9 mouse cellular contexts compared by ENCODE assay signal in the genomic region with DNA sequence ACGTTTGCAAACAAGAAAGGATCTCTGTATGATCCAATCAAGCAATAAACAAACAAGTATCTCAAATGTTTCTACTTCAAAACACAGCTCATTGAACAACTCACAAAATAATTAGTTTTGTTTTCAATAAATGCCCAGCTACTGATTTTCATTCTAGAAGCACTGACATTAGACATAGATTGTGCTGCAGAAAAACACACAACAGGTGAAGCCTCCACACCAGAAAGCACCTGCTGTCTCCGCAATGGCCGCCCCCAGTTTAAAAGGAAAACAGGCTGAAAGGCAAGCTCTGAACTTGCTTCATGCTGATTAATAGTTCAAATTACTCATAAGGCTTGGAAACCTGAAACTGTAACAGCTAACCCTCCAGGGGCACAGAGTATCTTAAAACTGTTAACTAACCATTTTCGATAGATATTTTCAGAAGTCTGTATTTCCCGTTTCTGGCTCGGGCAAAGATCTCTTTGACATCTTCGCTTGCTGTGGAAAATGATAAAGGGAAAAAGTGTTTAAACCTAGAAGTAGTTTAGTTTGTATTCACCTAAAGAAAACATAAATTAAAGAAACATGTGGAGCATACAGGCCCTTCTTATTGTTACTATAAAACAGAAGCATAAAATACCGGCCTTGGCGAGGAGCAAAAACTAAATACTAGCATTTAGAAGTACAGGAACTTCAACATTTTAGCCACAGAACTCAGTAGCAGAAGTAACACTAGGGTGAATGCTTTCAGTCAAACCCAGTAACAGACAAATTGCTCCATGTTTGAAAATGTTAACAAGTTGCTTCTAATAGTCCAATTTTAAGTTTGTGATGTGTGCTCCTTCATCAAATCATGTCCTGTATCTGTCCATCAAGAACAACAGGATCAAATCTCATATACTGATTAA. TPM values are rescaled to one million over a fixed set of nuclear protein-coding genes. Genes with fewer than 3 reads are reported as not detected.
DNase-seq lines count a peak whose midpoint lies in the region; ATAC-seq and TF ChIP-seq lines count a peak whose summit lies in the region.
"Had no signal": no experiment of that assay in that cellular context is flagged by ENCODE, and none has a peak within 500 bp of the region (broad histone marks: within the 10 kb centered on the region; RNA-seq: fewer than 3 reads in every experiment).

No protein-coding gene starts in this region.

- peak overlapping the region; percentile 72 for H3K4me2 ChIP-seq in neural tube, embryonic 11.5 days (ENCODE audit: low read depth)
- H3K4me2 ChIP-seq in liver, embryonic 13.5 days, result peak overlapping the region; percentile 79

- TF ChIP-seq CTCF in gastrocnemius, adult 2 months (IDR thresholded peaks at IDR 0.05), result no peak

- H3K9me3 ChIP-seq in neural tube, embryonic 11.5 days (ENCODE audit: control insufficient read depth, low read length), result no peaks in the 10 kb centered on the region
- H3K9me3 ChIP-seq in liver, embryonic 13.5 days (replicated peaks), result no peaks in the 10 kb centered on the region

- no peak for ATAC-seq in neural tube, embryonic 11.5 days (ENCODE audit: insufficient read depth, low FRiP score, low TSS enrichment)
- ATAC-seq in liver, embryonic 13.5 days (ENCODE audit: low read depth), result no peak
- no peak for ATAC-seq in monocyte, adult 5-6 weeks (replicated peaks; ENCODE audit: insufficient number of reproducible peaks, low FRiP score, low TSS enrichment, poor library complexity, severe bottlenecking)

- no peaks in the 10 kb centered on the region for H3K4me1 ChIP-seq in neural tube, embryonic 11.5 days (ENCODE audit: control insufficient read depth, insufficient read depth, low read length)
- H3K4me1 ChIP-seq in liver, embryonic 13.5 days (replicated peaks), result peaks cover 24% of the 10 kb centered on the region

- H3K27ac ChIP-seq in gastrocnemius, adult 2 months, result peak overlapping the region; percentile 93
- H3K27ac ChIP-seq in neural tube, embryonic 11.5 days (ENCODE audit: low read depth, low read length), result no peak overlapping the region
- no peak overlapping the region for H3K27ac ChIP-seq in liver, embryonic 13.5 days

- peaks cover 11% of the 10 kb centered on the region for H3K36me3 ChIP-seq in neural tube, embryonic 11.5 days (ENCODE audit: control insufficient read depth, insufficient read depth, low read length)
- peaks cover 36% of the 10 kb centered on the region for H3K36me3 ChIP-seq in liver, embryonic 13.5 days

- WGBS in neural tube, embryonic 11.5 days, result 88% methylated on average over 9 of the region's 9 CpGs
- 70% methylated on average over 9 of the region's 9 CpGs for WGBS in liver, embryonic 13.5 days (ENCODE audit: insufficient replicate concordance)

- H3K9ac ChIP-seq in neural tube, embryonic 11.5 days (ENCODE audit: low read length), result no peak overlapping the region
- H3K9ac ChIP-seq in liver, embryonic 13.5 days, result peak overlapping the region; percentile 97; the same call in 1 of the 2 replicates

- no peak for DNase-seq in gastrocnemius, adult 2 months
- no peak for DNase-seq in gastrocnemius, postnatal 10 days
- no peak for DNase-seq in neural tube, embryonic 11.5 days (ENCODE audit: low spot score)
- DNase-seq in neural tube, embryonic 10.5 days (ENCODE audit: extremely low spot score, low spot score), result no peak
- DNase-seq in liver, embryonic 13.5 days, result no peak
- DNase-seq in urinary bladder, adult 18-20 months (ENCODE audit: low spot score in 2 of 2), result no peak
- DNase-seq in spleen, postnatal 14 days (ENCODE audit: low spot score in 2 of 2), result no peak

- no peaks in the 10 kb centered on the region for H3K27me3 ChIP-seq in neural tube, embryonic 11.5 days (ENCODE audit: control insufficient read depth, insufficient read depth, low read length)
- H3K27me3 ChIP-seq in liver, embryonic 13.5 days, result no peaks in the 10 kb centered on the region

- intact Hi-C loops in gastrocnemius, adult 2 months (cut with DNase I), result no loop called here

- peak overlapping the region; percentile 100 for H3K4me3 ChIP-seq in gastrocnemius, adult 2 months
- H3K4me3 ChIP-seq in neural tube, embryonic 11.5 days (ENCODE audit: low read depth, low read length), result no peak overlapping the region
- H3K4me3 ChIP-seq in liver, embryonic 13.5 days (replicated peaks), result peak overlapping the region; percentile 99

RNA-seq across cellular contexts. Expression of a gene that starts 1.6 kb away (rescaled TPM):
- total RNA-seq in gastrocnemius, adult 2 months (2021), result 10 to 100 TPM in 1 of 2 experiments, 1 to 10 TPM in 1; 9.5 to 10.0 TPM
- total RNA-seq in gastrocnemius, postnatal 10 days (2021), result 10 to 100 TPM; 20.0 to 23.6 TPM
- polyA plus RNA-seq in neural tube, embryonic 11.5 days (2014; fragmentation: Nextera tagmentation; extraction: Ambion mirVana), result 106 and 107 TPM in 2 replicates
- polyA plus RNA-seq in liver, embryonic 13.5 days (2015; fragmentation: Nextera tagmentation; extraction: Ambion mirVana), result 32.4 and 34.2 TPM in 2 replicates
- total RNA-seq in monocyte, adult 5-6 weeks (2017), result 37.0 to 54.7 TPM (median 51.2 TPM) in 3 replicates

RNA-seq across cellular contexts. Expression of a gene that starts 41.0 kb away (rescaled TPM):
- 10 to 100 TPM; 16.9 to 19.2 TPM for total RNA-seq in gastrocnemius, adult 2 months (2021)
- 10 to 100 TPM; 30.8 to 31.1 TPM for total RNA-seq in gastrocnemius, postnatal 10 days (2021)
- 3.1 and 3.8 TPM in 2 replicates for polyA plus RNA-seq in neural tube, embryonic 11.5 days (2014; fragmentation: Nextera tagmentation; extraction: Ambion mirVana)
- 0.03 and 0.07 TPM in 2 replicates for polyA plus RNA-seq in liver, embryonic 13.5 days (2015; fragmentation: Nextera tagmentation; extraction: Ambion mirVana)
- total RNA-seq in monocyte, adult 5-6 weeks (2017), result not detected in 3 replicates
- polyA plus RNA-seq: liver, adult 2 months had no signal

RNA-seq across cellular contexts. Expression of a gene that starts 44.6 kb away (rescaled TPM):
- total RNA-seq in gastrocnemius, adult 2 months (2021), result 1 to 10 TPM; 2.3 to 2.6 TPM
- total RNA-seq in gastrocnemius, postnatal 10 days (2021), result 1 to 10 TPM; 3.4 to 5.3 TPM
- polyA plus RNA-seq in neural tube, embryonic 11.5 days (2014; fragmentation: Nextera tagmentation; extraction: Ambion mirVana), result 2.6 and 3.4 TPM in 2 replicates
- 3.8 and 4.6 TPM in 2 replicates for polyA plus RNA-seq in liver, embryonic 13.5 days (2015; fragmentation: Nextera tagmentation; extraction: Ambion mirVana)
- 43.1 to 59.1 TPM (median 44.0 TPM) in 3 replicates for total RNA-seq in monocyte, adult 5-6 weeks (2017)

RNA-seq across cellular contexts. Expression of a gene that starts 44.7 kb away (rescaled TPM):
- 1 to 10 TPM; 1.5 TPM for total RNA-seq in gastrocnemius, adult 2 months (2021)
- total RNA-seq in gastrocnemius, postnatal 10 days (2021), result 1 to 10 TPM; 2.0 to 2.1 TPM
- 10.9 and 11.9 TPM in 2 replicates for polyA plus RNA-seq in neural tube, embryonic 11.5 days (2014; fragmentation: Nextera tagmentation; extraction: Ambion mirVana)
- 5.1 and 5.8 TPM in 2 replicates for polyA plus RNA-seq in liver, embryonic 13.5 days (2015; fragmentation: Nextera tagmentation; extraction: Ambion mirVana)
- total RNA-seq in monocyte, adult 5-6 weeks (2017), result 3.9 to 6.4 TPM (median 4.0 TPM) in 3 replicates

Comparison
In these comparisons a context has a peak if more than half of its experiments do, and no peak if none do; other contexts are left out.
1. RNA of a gene that starts 41.0 kb away (total RNA-seq): 30.8 to 31.1 TPM in gastrocnemius, postnatal 10 days and 16.9 to 19.2 TPM in gastrocnemius, adult 2 months; not detected in monocyte, adult 5-6 weeks; every median in the first group is over 10 times any median in the second.